Mouse (Mus musculus) cortical plate, adult 2 months (tissue): ENCODE measurements around the gene Piwil1.

Experiments used
- CTCF ChIP-seq: fragments of 200-500 bp; IDR thresholded peaks from 2 replicates; pipeline ENCODE4 v1.5.1; 2011; ENCODE audit warnings: mild to moderate bottlenecking, control low read depth, low read length; ENCODE audit not compliant: insufficient read depth; ENCODE audit errors: extremely low read depth
- POLR2A ChIP-seq: fragments of 200-500 bp; IDR thresholded peaks from 2 replicates; pipeline ENCODE4 v1.6.1; 2011; ENCODE audit warnings: mild to moderate bottlenecking, low read length, control low read depth; ENCODE audit not compliant: insufficient read depth; ENCODE audit errors: extremely low read depth

DNA sequence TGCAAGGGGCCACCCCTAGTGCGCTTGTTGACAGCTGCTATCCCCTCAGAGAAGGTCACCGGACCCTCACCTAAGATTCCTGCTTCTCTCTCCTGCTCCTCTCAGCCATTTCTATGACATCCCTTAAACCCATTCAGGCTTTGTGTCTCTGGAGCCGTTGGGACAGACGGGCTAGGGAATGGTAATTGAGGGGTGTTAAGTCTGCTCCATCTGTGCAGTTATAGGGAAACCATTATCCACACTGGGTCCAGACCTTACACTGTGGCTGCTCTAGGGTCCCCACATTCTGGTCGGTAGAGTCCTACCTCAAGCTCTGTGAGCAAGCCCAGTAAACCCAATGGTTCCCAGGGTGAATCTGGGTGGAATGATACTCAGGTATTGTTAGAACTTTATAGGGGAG lies 6.6 kb downstream of the Piwil1 start:
- TF ChIP-seq CTCF (no peak), POLR2A (no peak)
